Mouse (Mus musculus): ENCODE measurements around the gene Gm17660. TPM values are rescaled to one million over a fixed set of nuclear protein-coding genes. Genes with fewer than 3 reads are reported as not detected.

Gm17660 gene
- not detected in 2 replicates for total RNA-seq (2021)
- long read RNA-seq, result 0 reads

- no peak for DNase-seq
These were observed at the start of gene Gm17660 for GRCm38 (mm10) chr5:104077508-104077907. Gene Gm17660 (minus strand): TSS chr5:104077608.

GRCm38 (mm10) chr5:104126561-104127320 is 49.3 kb upstream of the Gm17660 start:
- no peak for DNase-seq

- no peak for DNase-seq
These were observed 46.7 kb upstream of the Gm17660 start for GRCm38 (mm10) chr5:104124016-104124658.

- DNase-seq, result no peak
These were observed 38.5 kb upstream of the Gm17660 start for GRCm38 (mm10) chr5:104115890-104116289.

GRCm38 (mm10) chr5:104115118-104115517 is 37.7 kb upstream of the Gm17660 start:
- DNase-seq, result peak; percentile 63

- DNase-seq, result no peak
These were observed 36.2 kb upstream of the Gm17660 start, which contains the start of gene Sparcl1 for GRCm38 (mm10) chr5:104113491-104114172. Gene Sparcl1 (minus strand): TSS chr5:104113733.

GRCm38 (mm10) chr5:104112511-104112910 is 35.1 kb upstream of the Gm17660 start:
- DNase-seq, result no peak

GRCm38 (mm10) chr5:104112016-104112415 is 34.6 kb upstream of the Gm17660 start:
- no peak for DNase-seq

GRCm38 (mm10) chr5:104110171-104110920 is 32.9 kb upstream of the Gm17660 start:
- no peak for DNase-seq

GRCm38 (mm10) chr5:104109516-104109915 is 32.1 kb upstream of the Gm17660 start:
- no peak for DNase-seq

- DNase-seq, result no peak
These were observed 31.5 kb upstream of the Gm17660 start for GRCm38 (mm10) chr5:104108879-104109369.

GRCm38 (mm10) chr5:104108127-104108875 is 30.9 kb upstream of the Gm17660 start:
- DNase-seq, result no peak

- no peak for DNase-seq
These were observed 26.7 kb upstream of the Gm17660 start for GRCm38 (mm10) chr5:104104111-104104510.

GRCm38 (mm10) chr5:104103171-104103570 is 25.8 kb upstream of the Gm17660 start:
- no peak for DNase-seq

- no peak for DNase-seq
These were observed 24.5 kb upstream of the Gm17660 start for GRCm38 (mm10) chr5:104101678-104102531.

GRCm38 (mm10) chr5:104096078-104096938 is 18.9 kb upstream of the Gm17660 start:
- DNase-seq, result no peak

GRCm38 (mm10) chr5:104095416-104096077 is 18.1 kb upstream of the Gm17660 start:
- no peak for DNase-seq

GRCm38 (mm10) chr5:104089751-104090150 is 12.3 kb upstream of the Gm17660 start:
- no peak for DNase-seq

GRCm38 (mm10) chr5:104085366-104085765 is 8.0 kb upstream of the Gm17660 start:
- DNase-seq, result no peak
